Mouse (Mus musculus) embryonic facial prominence, embryonic 10.5 days (tissue): Measurements from ENCODE around the gene Hadhb. TPM values are rescaled to one million over a fixed set of nuclear protein-coding genes. Genes with fewer than 3 reads are reported as not detected.

Source experiments
- DNase-seq: peaks from one replicate; pipeline ENCODE4 v3.0.0-alpha.2; 2017; ENCODE audit warnings: low spot score
- H3K27ac ChIP-seq: fragments of 300-500 bp; sonication (generic); replicated peaks from 2 replicates; pipeline ENCODE4 v1.5.1; 2016; ENCODE audit warnings: mild to moderate bottlenecking
- H3K27me3 ChIP-seq: fragments of 300-500 bp; sonication (generic); replicated peaks from 2 replicates; pipeline ENCODE4 v1.6.1; 2016; ENCODE audit warnings: low read depth, mild to moderate bottlenecking; ENCODE audit not compliant: poor library complexity, severe bottlenecking
- H3K36me3 ChIP-seq: fragments of 300-500 bp; sonication (generic); replicated peaks from 2 replicates; pipeline ENCODE4 v1.6.1; 2016; ENCODE audit warnings: mild to moderate bottlenecking, moderate library complexity
- H3K4me1 ChIP-seq: fragments of 300-500 bp; sonication (generic); 2 replicates; pipeline ENCODE4 v1.6.1; 2016
- H3K4me3 ChIP-seq: fragments of 300-500 bp; sonication (generic); 2 replicates; pipeline ENCODE4 v1.5.1; 2016; ENCODE audit warnings: mild to moderate bottlenecking, moderate library complexity
- H3K9me3 ChIP-seq: fragments of 300-500 bp; sonication (generic); 2 replicates; pipeline ENCODE4 v1.6.1; 2016; ENCODE audit warnings: mild to moderate bottlenecking
- WGBS: fragments of 180-500 bp; shearing (Covaris S2); methylation state at CpG from one replicate; pipeline ENCODE4 v1.1.7; 2016; 5-methylcytosine and 5-hydroxymethylcytosine counted together
- polyA plus RNA-seq: library from polyadenylated mRNA; unstranded; fragments of >200 nt; fragmentation: Nextera tagmentation; extraction: Ambion mirVana; gene quantifications from 2 replicates; pipeline ENCODE4 v1.2.1, GENCODE M21; 2016

Hadhb gene
- polyA plus RNA-seq = 107 and 109 TPM in 2 replicates

DNA sequence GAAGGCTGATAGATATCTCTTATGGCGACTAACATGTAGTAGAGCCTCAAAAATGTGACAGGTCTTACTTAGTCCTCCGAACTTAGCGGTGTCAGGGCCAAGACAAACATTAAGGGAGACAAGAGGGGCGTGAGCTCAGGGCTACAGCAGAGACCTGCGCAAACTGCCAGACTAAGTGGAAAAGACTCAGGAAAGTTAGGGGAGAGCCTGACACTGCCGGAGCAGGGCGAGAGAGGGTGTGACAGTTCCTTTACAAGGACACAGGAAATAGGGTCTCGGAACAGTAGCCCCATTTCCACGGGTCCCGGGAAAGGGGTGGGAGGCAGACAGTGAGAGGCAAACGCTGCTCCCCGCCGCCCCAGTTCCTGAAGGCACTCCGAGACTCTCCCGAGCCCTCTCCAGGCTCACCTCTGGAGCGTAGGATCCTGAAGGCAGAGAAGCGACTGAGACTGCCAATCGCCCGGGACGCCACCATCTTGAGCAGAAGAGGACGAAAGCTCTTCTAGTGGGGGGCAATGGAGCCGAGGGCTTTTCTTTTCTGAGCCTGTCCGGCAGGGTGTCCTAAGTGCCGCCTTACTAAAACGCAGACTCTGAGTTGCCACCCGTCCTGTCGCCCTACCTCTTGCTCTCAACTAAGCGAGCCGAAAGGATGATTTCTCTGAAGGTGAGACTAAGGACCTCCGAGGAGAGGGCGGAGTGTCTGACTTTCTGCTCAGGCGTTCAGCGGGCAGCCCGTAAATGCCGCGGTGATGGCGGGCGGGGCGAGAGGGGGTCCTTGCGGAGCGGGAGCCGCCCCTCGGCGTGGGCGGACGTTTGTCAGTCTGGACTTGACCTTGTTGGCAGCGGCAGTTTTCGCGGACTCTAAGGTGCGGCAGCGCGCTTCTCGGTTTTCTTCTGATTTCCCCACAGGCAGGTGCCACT, at the start of gene Hadhb, which contains the start of gene Hadha:
TSS of gene Hadhb (plus strand) at position 775 of the 921 bp plus-strand sequence.
TSS of gene Hadha (minus strand) at position 689 of the 921 bp plus-strand sequence.
- DNase-seq = peak; percentile 91
- Histone ChIP-seq H3K27me3 (no peaks in the 10 kb centered on the region), H3K4me1 (peaks cover 22% of the 10 kb centered on the region), H3K4me3 (peak within 1 kb of the TSS; percentile 72), H3K9me3 (no peaks in the 10 kb centered on the region), H3K36me3 (no peaks in the 10 kb centered on the region; the same call in 1 of the 2 replicates), H3K27ac (peak within 1 kb of the TSS; percentile 96)
- WGBS = under 1% methylated on average over 53 of the region's 53 CpGs

DNA sequence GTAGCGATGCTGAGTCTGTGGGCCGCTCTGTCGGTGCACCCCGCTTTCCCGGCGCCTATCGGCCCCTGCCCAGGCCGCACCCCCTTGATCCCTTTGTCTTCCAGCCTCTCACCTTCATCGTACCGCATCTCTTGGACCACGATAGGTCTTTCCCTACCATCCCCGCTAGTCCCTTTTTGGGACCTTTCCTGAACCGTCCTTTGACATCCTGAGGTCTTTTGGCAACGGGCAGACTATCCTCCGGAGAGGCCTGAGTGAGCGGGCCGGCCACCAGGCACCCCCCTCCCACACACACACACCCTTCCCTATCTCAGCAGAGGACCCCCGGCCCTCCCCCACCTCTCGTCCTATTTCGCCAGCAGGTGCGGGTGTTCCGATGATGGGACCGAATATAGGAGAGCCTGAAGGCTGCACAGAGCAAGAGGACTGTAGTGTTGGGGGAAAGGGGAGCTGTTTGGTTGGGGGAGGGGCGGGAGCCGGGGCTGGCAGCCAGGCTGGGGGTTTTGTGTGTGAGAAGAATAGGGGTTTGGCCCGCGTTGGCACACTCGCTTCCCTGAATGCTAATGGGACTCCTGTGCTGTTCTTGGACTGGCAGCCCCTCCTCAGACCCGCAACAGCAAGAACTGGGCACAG, 49.3 kb upstream of the Hadhb start, which contains the start of gene 3110082J24Rik:
TSS of gene 3110082J24Rik (minus strand) at position 419 of the 633 bp plus-strand sequence.
- Histone ChIP-seq H3K4me1 (peaks cover 52% of the 10 kb centered on the region), H3K27ac (peak within 1 kb of the TSS; percentile 65), H3K27me3 (peaks cover 85% of the 10 kb centered on the region), H3K4me3 (peak within 1 kb of the TSS; percentile 67), H3K9me3 (no peaks in the 10 kb centered on the region), H3K36me3 (no peaks in the 10 kb centered on the region)
- DNase-seq = peak; percentile 38
- WGBS = under 1% methylated on average over 29 of the region's 29 CpGs

DNA sequence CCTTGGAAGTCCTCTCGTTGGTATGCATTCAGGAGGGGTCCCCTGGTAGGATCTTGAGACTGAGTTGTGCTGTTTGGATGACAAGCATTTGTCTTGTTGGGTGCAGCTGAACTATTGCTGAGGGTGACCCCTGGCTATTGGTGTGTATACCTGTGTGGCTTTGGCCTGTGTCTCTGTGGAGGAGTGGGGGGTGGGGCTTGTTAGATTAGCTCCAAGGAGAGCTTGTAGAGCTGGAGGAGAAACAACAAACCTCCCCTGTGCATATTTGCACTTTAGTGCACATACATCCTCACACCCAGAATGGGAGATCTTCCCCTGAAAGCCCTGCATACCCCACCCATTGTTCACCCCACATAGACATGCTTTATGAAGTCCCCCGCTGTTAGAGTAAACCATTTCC, 48.3 kb upstream of the Hadhb start:
- Histone ChIP-seq H3K27ac (peak overlapping the region; percentile 35; the same call in 1 of the 2 replicates), H3K9me3 (no peaks in the 10 kb centered on the region), H3K27me3 (peaks cover 93% of the 10 kb centered on the region), H3K4me1 (peaks cover 62% of the 10 kb centered on the region), H3K36me3 (no peaks in the 10 kb centered on the region), H3K4me3 (peak overlapping the region; percentile 67)
- 9% methylated on average over 2 of the region's 2 CpGs for WGBS
- no peak for DNase-seq

DNA sequence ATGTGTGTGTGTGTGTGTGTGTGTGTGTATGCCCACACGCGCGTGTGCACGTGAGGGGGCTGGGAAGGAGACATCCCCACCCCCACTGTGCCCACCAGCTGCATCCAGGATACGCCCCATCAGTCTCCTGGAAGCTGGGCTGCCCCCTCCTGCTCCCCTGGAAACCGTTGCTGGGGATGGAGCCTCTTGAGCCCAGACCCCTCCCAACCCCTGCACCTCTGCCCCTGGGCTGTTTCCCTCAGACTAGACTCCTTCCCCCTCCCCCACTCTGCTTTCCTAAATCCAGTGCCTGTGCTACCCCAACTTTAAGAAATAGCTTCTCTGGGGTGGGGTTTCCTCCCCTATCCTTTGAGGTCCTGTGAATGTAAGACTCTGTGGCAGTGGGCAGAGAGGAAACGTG, 47.9 kb upstream of the Hadhb start:
- Histone ChIP-seq H3K4me1 (peaks cover 63% of the 10 kb centered on the region), H3K4me3 (peak overlapping the region; percentile 67), H3K36me3 (no peaks in the 10 kb centered on the region), H3K9me3 (no peaks in the 10 kb centered on the region), H3K27me3 (peaks cover 98% of the 10 kb centered on the region), H3K27ac (peak overlapping the region; percentile 69; the same call in 1 of the 2 replicates)
- 4% methylated on average over 7 of the region's 7 CpGs for WGBS
- DNase-seq = peak; percentile 42

DNA sequence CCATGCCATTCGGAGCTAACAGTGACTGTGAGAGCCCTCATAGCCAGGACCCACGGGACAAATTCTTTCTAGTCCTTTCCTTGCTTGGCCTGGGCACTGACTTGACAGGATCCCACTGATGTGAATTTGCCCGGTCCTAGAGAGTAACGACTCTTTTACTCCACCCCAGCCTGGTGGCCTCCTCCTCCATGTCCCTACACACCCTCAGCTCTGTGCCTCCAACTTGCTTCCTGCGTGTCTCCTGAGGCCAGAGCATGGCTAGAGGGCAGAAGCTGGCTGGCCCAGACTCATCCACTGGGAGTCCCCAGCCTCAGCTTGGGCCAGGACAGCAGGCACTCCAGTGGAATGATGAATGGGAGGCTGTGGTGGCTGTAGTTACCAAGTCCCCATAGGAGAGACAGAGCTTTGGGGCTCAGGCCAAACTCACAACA, 47.4 kb upstream of the Hadhb start:
- peak overlapping the region; percentile 69 for H3K27ac ChIP-seq
- peaks cover 63% of the 10 kb centered on the region for H3K4me1 ChIP-seq
- no peak for DNase-seq
- no peaks in the 10 kb centered on the region for H3K9me3 ChIP-seq
- no peaks in the 10 kb centered on the region for H3K36me3 ChIP-seq
- H3K4me3 ChIP-seq = peak overlapping the region; percentile 67
- H3K27me3 ChIP-seq = peaks cover 99% of the 10 kb centered on the region
- WGBS = 4% methylated on average over 5 of the region's 5 CpGs

DNA sequence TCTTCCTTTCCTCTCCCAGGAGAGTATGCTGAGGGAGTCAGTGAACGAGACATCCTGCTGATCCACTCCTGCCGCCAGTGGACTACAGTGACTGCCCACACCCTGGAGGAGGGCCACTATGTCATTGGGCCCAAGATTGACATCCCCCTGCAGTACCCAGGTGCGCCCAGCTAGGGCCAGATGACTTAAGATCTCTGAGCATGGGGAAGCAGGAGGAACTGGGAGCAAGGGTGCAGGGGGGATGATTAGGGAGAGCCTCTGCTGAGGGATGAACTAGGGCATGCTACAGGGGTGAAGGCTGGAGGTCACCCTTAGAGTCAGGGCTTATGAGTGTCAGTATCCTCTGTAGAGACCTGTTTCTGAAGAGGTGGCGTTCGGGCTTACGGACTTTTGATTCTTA, 46.8 kb upstream of the Hadhb start:
- Histone ChIP-seq H3K27me3 (peaks cover 99% of the 10 kb centered on the region), H3K27ac (no peak overlapping the region), H3K9me3 (no peaks in the 10 kb centered on the region), H3K4me3 (peak overlapping the region; percentile 67; the same call in 1 of the 2 replicates), H3K4me1 (peaks cover 64% of the 10 kb centered on the region), H3K36me3 (no peaks in the 10 kb centered on the region)
- 57% methylated on average over 6 of the region's 6 CpGs for WGBS
- DNase-seq = no peak

DNA sequence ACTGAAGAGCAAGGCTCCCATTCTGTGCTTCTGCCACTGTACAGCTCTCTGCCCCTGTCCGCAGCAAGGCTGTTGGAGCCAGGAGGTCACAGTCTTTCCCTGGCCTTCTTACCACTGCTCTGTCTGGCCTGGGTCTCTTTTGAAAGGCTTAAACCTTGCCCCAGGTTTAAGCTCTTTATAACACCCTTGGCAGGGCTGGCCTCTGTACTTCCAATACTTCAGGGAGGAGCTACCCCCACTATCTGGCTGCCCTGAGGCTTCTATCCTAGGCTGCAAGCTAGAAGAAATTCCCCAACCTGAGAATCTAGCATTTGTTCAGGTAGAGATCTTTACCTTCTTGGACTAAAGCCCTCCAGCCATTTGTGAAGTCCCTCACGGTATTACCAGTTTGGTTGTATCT, 45.1 kb upstream of the Hadhb start:
- H3K4me3 ChIP-seq = peak overlapping the region; percentile 45
- 32% methylated on average over 2 of the region's 2 CpGs for WGBS
- peaks cover 78% of the 10 kb centered on the region for H3K4me1 ChIP-seq
- no peaks in the 10 kb centered on the region for H3K9me3 ChIP-seq
- peak overlapping the region; percentile 67; the same call in 1 of the 2 replicates for H3K27ac ChIP-seq
- H3K36me3 ChIP-seq = no peaks in the 10 kb centered on the region
- no peak for DNase-seq
- H3K27me3 ChIP-seq = peaks cover 99% of the 10 kb centered on the region

DNA sequence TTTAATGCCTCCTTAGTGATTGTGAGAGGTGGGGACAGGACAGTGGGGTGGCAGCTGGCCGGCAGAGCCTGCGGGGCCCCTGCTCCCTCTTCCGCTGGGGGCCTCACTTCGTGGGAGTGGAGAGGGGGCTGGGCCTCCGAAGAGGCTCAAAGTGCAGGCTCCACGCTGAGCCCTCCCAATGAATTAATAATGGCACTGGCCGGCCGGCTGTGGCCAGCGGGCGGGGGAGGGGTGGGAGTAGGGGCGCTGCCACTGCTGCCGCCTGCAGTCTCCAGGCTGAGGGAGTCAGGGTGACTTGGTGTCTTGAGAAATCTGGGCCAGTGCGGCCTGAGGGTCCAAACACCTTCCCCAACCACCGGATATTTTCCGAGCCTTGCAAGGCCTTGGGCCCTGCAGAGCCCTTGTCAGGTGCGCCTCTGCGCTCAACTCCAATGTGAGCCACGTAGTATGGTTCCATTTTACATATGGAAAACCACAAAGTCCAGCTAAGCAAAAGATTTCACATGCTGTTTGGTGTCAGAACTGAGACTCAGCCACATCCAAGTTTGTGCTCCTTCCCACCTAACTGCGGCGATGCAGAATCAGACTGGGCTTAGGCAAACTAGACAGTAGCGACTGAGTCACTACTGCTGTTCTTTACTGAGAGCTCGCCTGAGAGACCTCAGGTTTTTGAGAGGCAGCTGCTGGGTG, 44.5 kb upstream of the Hadhb start:
- Histone ChIP-seq H3K27me3 (peaks cover 99% of the 10 kb centered on the region), H3K4me1 (peaks cover 73% of the 10 kb centered on the region), H3K9me3 (no peaks in the 10 kb centered on the region), H3K4me3 (peak overlapping the region; percentile 45), H3K36me3 (no peaks in the 10 kb centered on the region), H3K27ac (peak overlapping the region; percentile 67)
- DNase-seq = peak; percentile 59
- WGBS = 4% methylated on average over 22 of the region's 22 CpGs

DNA sequence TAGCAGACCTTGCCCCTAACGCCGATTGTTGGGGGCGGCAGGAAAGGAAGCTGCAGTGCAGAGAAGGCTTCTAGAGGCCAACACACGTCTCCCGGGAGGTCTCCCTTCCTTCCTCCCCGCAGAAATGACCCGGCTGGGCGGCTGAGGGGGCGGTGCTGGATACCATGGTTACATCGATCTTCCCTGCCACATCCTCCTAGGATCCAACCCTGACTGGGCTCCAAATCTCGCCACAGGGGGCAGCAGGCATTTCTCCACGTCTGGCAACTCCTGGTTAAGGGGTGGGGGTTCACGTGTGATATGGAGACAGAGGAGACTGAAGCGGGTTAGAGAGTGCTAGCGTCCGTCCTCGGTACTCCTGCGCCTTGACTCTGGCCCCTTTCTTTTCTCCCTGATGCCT, 43.9 kb upstream of the Hadhb start:
- Histone ChIP-seq H3K9me3 (no peaks in the 10 kb centered on the region), H3K36me3 (peaks cover 4% of the 10 kb centered on the region; the same call in 1 of the 2 replicates), H3K27ac (peak overlapping the region; percentile 67), H3K4me1 (peaks cover 67% of the 10 kb centered on the region), H3K4me3 (peak overlapping the region; percentile 45), H3K27me3 (peaks cover 99% of the 10 kb centered on the region)
- DNase-seq = peak; percentile 86
- 2% methylated on average over 18 of the region's 18 CpGs for WGBS

DNA sequence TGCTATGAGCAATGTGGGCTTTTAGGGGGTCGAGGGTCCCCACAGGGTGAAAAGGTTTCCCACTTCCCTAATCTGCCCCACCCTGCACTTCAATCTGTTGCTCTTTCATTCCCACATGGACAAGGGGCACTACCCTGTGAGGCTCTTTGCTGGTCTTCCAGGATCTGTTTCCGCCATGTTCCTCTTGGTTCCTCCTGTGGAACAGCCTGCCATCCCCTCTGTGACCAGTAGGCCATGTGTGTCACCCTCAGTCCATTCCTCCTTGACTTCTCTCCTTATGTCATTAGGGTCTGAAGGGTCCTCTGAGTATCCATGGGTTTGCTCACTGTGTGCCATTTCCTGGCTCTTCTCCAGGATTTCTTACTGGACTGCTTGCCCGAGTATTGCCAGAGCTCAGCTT, 43.3 kb upstream of the Hadhb start:
- Histone ChIP-seq H3K27ac (peak overlapping the region; percentile 67), H3K27me3 (peaks cover 99% of the 10 kb centered on the region), H3K9me3 (no peaks in the 10 kb centered on the region), H3K36me3 (peaks cover 11% of the 10 kb centered on the region), H3K4me3 (peak overlapping the region; percentile 45), H3K4me1 (peaks cover 60% of the 10 kb centered on the region)
- 66% methylated on average over 3 of the region's 3 CpGs for WGBS
- DNase-seq = no peak

DNA sequence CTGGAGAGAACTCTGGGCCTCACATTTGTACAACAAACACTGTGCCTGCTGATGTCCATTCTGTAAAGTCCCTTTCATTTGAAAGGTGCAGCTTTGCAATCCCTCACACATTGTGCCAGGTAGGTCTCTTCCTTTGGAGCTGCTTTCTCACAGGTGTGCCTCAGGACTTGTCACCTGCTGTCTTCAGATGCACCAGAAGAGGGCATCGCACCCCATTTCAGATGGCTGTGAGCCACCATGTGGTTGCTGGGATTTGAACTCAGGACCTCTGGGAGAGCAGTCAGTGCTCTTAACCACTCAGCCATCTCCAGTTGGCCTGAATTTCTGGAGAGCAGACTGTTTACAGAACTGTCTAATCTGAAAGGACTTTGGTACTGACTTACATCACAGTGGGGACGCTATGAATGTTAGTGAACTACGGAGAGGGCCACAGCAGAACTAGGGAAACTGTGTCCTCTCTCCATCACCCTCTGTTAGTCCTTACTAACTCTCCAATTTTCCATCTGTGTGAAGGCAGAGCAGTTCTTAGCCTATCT, 42.4 kb upstream of the Hadhb start:
- 83% methylated on average over 3 of the region's 3 CpGs for WGBS
- H3K9me3 ChIP-seq = no peaks in the 10 kb centered on the region
- H3K27me3 ChIP-seq = peaks cover 93% of the 10 kb centered on the region
- H3K36me3 ChIP-seq = peaks cover 19% of the 10 kb centered on the region
- H3K4me1 ChIP-seq = peaks cover 52% of the 10 kb centered on the region
- no peak overlapping the region for H3K27ac ChIP-seq
- no peak for DNase-seq
- no peak overlapping the region for H3K4me3 ChIP-seq
